Mouse (Mus musculus): ENCODE results near the gene Noct. TPM values are rescaled to one million over a fixed set of nuclear protein-coding genes. Genes with fewer than 3 reads are reported as not detected.

Gene Noct
- polyA plus RNA-seq, 1 experiment from 2014 or later: 12.5 TPM

DNA sequence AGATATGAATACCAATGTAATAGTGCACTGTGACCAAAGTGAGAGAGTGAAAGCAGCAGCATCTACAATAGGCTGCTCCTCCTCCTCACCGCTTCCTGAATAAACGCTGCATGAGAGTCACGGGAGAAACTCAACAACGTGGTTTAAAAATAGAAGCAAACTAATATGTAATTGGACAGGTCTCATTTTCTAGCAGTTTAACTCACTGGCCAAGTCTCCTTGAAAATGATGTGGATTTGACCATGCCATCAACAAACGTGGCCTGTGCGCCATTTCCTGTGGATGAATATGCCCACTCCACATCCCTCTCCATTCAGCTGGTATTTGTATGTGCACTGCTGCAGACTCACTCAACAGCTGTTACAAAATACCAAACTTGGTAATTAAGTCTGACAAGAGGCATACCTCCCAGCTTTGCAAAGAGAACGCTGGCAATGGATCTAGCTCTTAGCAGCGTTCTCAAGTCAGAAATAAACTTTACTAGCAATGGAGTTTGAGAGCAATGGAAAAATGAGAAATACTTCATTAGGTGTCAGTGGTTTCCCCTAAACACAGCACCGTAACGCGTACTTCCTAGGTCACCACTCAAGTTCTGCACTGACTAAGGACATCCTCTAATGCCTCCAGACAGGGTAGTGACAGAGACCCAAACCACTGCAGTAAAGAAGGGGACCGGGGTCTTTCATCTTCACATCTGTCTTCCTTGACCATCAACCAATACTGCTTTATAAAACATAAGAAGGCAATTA, 46.0 kb downstream of the Noct start:
- peaks cover 3% of the 10 kb centered on the region for H3K4me1 ChIP-seq (replicated peaks)
- WGBS: 93% methylated on average over 12 of the region's 12 CpGs
- H3K27me3 ChIP-seq (ENCODE audit: insufficient read depth, poor library complexity, severe bottlenecking): no peaks in the 10 kb centered on the region
- no peak overlapping the region for H3K4me3 ChIP-seq
- H3K9me3 ChIP-seq: no peaks in the 10 kb centered on the region
- DNase-seq (ENCODE audit: low spot score): no peak
- no peak overlapping the region for H3K27ac ChIP-seq
- H3K36me3 ChIP-seq: peaks cover 21% of the 10 kb centered on the region

DNA sequence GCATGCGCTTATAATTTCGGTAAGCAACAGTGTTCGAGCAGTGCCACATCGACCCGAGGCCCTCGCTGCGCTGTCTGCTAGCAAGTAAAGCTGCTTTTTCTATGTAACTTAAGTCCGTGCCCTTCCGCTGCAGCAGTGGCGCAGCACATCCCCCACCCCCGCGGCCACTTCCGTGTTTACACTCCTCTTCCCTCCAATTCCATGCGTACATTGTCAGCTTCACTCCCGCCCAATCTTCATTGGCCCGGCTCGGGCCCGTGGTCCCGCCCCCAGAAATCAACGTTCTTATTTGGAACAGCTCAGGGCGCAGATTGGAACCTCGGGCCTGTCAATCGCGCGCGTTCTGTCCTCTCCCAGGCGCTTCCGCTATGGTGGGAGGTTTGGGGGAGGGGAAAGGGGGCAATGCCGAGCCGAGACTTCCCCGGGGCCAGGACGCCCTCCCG, 51.7 kb downstream of the Noct start:
- Histone ChIP-seq H3K9me3 (no peaks in the 10 kb centered on the region), H3K4me1 (replicated peaks) (peaks cover 19% of the 10 kb centered on the region), H3K27ac (peak overlapping the region; percentile 97), H3K27me3 (ENCODE audit: insufficient read depth, poor library complexity, severe bottlenecking) (no peaks in the 10 kb centered on the region), H3K36me3 (peaks cover 4% of the 10 kb centered on the region; the same call in 1 of the 2 replicates), H3K4me3 (peak overlapping the region; percentile 91)
- DNase-seq (ENCODE audit: low spot score): peak; percentile 99
- WGBS: under 1% methylated on average over 33 of the region's 33 CpGs

DNA sequence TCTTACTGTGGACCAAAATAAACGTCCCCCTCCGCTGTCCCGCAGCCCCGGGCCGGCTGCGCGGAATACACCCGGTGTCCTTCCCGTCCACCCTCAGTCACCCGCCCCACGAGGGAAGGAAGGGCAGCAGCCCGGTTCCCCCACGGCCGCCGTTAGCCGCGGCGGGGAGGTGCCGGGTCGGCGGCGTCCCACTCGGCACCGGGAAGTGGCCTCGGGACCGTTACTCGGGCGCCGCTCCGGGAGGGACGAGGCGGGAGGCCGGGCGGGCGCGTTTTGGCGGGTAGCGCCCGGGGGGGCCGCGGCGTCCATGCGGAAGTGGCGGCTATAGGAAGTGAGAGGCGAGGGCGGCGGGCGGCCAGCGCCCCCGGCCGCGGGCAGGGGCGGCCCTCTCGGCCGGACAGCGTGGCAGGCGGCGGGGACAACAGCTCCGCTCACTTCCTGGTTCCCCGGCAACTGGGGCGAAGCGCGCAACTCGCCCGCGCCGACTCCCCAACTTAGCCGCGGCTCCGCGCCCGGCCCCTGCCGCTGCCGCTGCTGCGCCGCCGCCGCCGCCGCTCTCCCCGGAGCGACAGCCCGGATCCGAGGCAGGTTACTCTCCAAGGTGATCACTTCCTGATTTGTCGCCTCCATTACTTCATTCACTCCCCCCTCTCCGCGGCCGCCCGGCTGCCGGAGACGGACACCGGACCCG, 52.3 kb downstream of the Noct start:
- DNase-seq (ENCODE audit: low spot score): peak; percentile 67
- H3K4me3 ChIP-seq: peak overlapping the region; percentile 91
- WGBS: under 1% methylated on average over 92 of the region's 93 CpGs

DNA sequence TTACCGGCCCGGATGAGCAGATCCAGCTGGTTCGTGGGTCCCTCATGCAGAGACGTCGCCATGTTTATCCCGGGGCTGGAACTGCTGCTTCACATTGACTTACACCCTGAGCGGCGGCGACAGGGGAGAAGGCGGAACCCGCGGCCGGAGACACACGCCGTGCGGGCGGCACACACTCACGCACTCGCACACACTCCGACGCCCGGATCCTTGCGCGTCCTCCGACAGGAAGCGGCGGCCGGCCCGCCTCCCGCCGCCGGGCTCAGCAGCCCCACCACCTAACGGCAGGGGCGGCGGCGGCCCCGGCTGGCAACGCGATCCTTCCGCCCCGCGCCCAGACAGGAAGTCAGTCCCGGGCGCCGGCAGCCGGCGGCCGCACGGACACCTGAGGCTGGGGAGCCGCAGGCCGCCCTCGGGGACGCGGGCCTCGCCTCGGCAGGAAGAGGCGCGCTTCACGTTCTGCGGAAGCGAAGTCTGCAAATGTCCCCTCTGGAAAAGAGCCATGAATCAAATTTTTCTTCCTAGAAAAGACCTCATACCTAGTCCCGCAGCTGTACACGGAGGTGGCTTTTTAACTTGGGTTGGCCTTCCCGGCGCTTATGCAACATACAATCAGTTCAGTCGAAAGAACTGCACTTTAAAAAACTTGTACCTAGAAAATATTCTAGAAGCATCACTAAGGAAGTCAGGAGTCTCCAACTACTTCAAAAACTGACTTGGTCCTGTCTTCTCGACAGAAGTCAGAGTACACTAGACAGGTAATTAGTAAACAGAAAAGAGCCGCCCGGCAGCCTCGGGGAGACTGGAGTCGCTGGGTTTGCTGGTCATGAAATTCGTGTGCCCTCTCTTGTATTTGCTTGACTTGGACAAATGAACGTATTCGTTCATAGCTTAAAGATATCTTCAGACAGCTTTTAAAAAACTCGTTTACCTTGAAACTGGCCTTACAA, 53.2 kb downstream of the Noct start:
- no peaks in the 10 kb centered on the region for H3K27me3 ChIP-seq (ENCODE audit: insufficient read depth, poor library complexity, severe bottlenecking)
- WGBS: under 1% methylated on average over 75 of the region's 75 CpGs
- H3K4me1 ChIP-seq (replicated peaks): peaks cover 19% of the 10 kb centered on the region
- H3K36me3 ChIP-seq: peaks cover 4% of the 10 kb centered on the region; the same call in 1 of the 2 replicates
- H3K9me3 ChIP-seq: no peaks in the 10 kb centered on the region
- H3K4me3 ChIP-seq: peak overlapping the region; percentile 91
- peak; percentile 86 for DNase-seq (ENCODE audit: low spot score)
- H3K27ac ChIP-seq: peak overlapping the region; percentile 97

More for the DNA sequence above, 52.3 kb downstream of the Noct start:
- Histone ChIP-seq H3K4me1 (replicated peaks) (peaks cover 19% of the 10 kb centered on the region), H3K27me3 (ENCODE audit: insufficient read depth, poor library complexity, severe bottlenecking) (no peaks in the 10 kb centered on the region), H3K9me3 (no peaks in the 10 kb centered on the region), H3K36me3 (peaks cover 4% of the 10 kb centered on the region; the same call in 1 of the 2 replicates), H3K27ac (peak overlapping the region; percentile 97)

DNA sequence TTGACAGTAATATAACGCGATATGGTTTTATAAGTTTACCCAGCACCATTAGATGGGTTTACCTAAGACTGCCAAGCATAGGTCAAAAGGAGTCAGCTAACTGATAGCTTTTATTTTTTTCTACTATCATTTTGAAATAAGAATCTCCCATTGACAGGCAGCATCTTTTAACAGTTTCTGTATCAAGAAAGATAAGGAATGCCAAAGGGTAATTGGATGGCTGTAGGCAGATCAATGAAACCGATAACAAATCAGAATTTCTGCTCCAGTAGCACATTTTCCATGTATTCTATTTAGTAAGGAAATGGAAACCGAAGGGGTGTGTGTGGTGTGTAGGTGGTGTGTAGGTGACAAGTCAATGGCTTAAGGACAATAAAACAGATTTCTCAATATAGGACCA, 54.2 kb downstream of the Noct start:
- H3K4me3 ChIP-seq: 0 out of 2 replicates have a peak overlapping the region, but pooled peaks have one; percentile 91
- peaks cover 19% of the 10 kb centered on the region for H3K4me1 ChIP-seq (replicated peaks)
- no peaks in the 10 kb centered on the region for H3K27me3 ChIP-seq (ENCODE audit: insufficient read depth, poor library complexity, severe bottlenecking)
- 0 out of 2 replicates have a peak, but pooled peaks cover 2% of the 10 kb centered on the region for H3K36me3 ChIP-seq
- H3K27ac ChIP-seq: no peak overlapping the region
- WGBS: 76% methylated on average over 4 of the region's 4 CpGs
- no peak for DNase-seq (ENCODE audit: low spot score)
- no peaks in the 10 kb centered on the region for H3K9me3 ChIP-seq

DNA sequence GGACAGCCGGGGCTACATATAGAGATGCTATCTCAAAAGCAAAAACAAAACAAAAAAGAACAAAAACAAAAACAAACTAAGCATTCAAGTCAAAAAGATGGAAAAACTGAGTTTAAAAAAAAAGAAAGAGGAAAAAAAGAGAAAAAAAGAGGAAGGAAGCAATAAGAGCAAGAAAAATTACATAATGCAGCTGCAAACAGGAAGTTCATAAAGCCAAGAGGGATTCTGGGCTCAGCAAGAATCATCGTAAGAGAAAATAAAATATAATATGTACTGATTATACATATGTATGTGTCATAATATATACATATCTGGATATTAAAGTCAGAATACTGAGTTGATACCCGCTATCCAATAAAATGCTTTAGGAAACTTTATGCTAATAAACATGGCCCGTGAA, 57.5 kb downstream of the Noct start:
- WGBS: 94% methylated on average over 4 of the region's 4 CpGs
- Histone ChIP-seq H3K4me3 (no peak overlapping the region), H3K9me3 (no peaks in the 10 kb centered on the region), H3K27ac (no peak overlapping the region), H3K4me1 (replicated peaks) (peaks cover 11% of the 10 kb centered on the region), H3K27me3 (ENCODE audit: insufficient read depth, poor library complexity, severe bottlenecking) (no peaks in the 10 kb centered on the region), H3K36me3 (peaks cover 11% of the 10 kb centered on the region)
- DNase-seq (ENCODE audit: low spot score): no peak

DNA sequence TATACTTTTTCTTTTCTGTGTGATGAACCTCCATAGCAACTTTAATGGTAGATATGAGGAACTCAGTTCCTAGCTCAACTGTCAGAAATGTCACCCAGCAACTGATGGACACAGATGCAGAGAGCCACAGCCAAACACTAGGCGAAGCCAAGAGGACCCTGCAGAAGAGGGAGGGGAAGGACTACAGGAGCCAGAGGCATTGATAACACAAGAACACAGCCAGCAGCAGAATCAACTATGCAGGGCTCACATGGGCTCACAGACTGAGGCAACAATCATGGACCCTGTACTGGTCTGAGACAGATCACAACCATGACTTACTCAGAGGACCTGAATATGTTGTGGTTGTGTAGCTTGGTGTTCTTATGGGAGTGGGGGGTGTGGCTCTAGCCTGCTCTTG, 60.1 kb downstream of the Noct start:
- Histone ChIP-seq H3K27me3 (ENCODE audit: insufficient read depth, poor library complexity, severe bottlenecking) (no peaks in the 10 kb centered on the region), H3K27ac (no peak overlapping the region), H3K4me1 (replicated peaks) (no peaks in the 10 kb centered on the region), H3K9me3 (no peaks in the 10 kb centered on the region), H3K4me3 (no peak overlapping the region), H3K36me3 (peaks cover 11% of the 10 kb centered on the region)
- 88% methylated on average over 1 of the region's 1 CpGs for WGBS
- DNase-seq (ENCODE audit: low spot score): no peak

DNA sequence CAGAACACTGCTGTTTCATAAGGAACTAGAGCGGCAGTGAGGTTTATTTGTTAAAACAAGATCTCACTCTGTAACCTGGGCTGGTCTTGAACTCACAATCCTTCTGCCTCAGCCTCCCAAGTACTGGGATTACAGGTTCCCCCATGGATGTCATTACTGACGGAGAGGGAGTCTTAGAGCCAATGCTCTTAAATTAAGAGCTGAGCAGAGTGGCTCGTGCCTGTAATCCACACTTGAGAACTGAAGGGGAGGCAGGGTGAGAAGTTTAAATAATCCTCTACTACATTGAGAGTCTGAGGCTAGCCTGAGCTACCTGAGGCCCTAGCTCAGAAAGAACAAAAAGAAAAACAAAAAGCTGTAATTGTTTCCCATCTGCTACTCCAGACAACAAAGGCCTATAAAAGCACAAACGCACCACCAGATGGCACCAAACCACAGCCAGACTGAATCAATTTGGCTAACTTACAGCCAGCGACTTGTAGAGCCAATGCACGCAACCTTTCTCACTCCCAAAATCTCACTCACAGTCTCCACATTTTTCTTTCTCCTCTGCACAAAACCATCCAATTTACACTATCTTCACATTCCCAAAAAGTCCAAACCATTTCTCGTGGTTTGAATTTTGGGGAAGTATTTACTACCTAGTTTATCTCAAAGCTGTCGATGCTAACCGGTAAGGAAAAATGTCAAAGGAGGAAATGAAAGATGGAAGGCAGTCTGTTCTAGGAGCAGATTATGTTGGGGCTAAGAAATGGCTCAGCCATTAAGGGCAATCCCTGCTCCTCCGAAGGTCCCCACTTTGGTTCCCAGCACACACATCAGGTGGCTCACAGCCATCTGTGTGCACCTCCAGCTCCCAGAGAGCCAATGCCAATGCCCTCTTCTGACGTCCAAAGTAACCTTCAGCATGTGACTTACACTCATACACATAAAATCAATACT, 64.9 kb downstream of the Noct start:
- Histone ChIP-seq H3K4me3 (no peak overlapping the region), H3K27ac (peak overlapping the region; percentile 79), H3K36me3 (peaks cover 23% of the 10 kb centered on the region), H3K9me3 (no peaks in the 10 kb centered on the region), H3K4me1 (replicated peaks) (no peaks in the 10 kb centered on the region), H3K27me3 (ENCODE audit: insufficient read depth, poor library complexity, severe bottlenecking) (no peaks in the 10 kb centered on the region)
- WGBS: 57% methylated on average over 11 of the region's 11 CpGs
- peak; percentile 79 for DNase-seq (ENCODE audit: low spot score)

DNA sequence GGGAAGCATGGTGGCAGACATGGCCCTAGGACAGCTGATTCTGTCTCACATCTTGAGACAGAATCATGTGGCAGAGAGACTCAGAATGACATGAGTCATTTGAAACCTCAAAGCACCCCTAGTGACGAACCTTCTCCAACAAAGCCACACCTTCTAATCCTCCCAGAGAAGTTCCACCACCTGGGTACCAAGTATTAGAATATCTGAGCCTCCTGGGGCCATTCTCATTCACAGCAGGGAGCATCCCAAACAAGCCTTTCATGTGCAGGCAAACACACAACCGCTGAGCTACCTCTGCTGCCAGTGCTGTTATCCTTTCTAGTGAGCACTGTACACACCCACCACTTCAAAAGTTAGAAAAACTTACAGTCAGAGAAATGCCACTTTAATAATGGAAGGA, 70.0 kb downstream of the Noct start:
- H3K36me3 ChIP-seq: peaks cover 26% of the 10 kb centered on the region
- H3K4me1 ChIP-seq (replicated peaks): no peaks in the 10 kb centered on the region
- no peak overlapping the region for H3K27ac ChIP-seq
- H3K27me3 ChIP-seq (ENCODE audit: insufficient read depth, poor library complexity, severe bottlenecking): no peaks in the 10 kb centered on the region
- no peak overlapping the region for H3K4me3 ChIP-seq
- WGBS: 51% methylated on average over 2 of the region's 2 CpGs
- H3K9me3 ChIP-seq: no peaks in the 10 kb centered on the region
- DNase-seq (ENCODE audit: low spot score): no peak

DNA sequence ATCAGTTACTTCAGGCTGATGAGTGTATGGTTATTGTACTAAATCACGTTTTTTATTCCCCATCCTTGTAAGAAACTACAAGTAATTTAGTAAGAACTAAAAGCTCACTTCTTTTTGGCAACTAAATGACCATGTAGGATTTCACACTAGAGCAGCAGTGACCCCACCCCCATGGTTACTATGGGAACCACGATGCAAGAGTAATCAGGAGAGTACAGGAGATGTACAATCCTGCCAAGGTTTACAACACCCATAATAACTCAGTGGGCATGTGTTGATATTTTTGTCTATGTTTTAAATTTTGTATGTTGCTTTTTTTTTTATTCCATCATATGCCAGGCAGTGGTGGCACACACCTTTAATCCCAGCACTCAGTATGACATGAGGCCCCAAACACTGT, 71.0 kb downstream of the Noct start:
- no peaks in the 10 kb centered on the region for H3K9me3 ChIP-seq
- no peaks in the 10 kb centered on the region for H3K27me3 ChIP-seq (ENCODE audit: insufficient read depth, poor library complexity, severe bottlenecking)
- H3K4me3 ChIP-seq: no peak overlapping the region
- H3K4me1 ChIP-seq (replicated peaks): no peaks in the 10 kb centered on the region
- H3K36me3 ChIP-seq: peaks cover 31% of the 10 kb centered on the region
- WGBS: 77% methylated on average over 2 of the region's 2 CpGs
- H3K27ac ChIP-seq: no peak overlapping the region
- DNase-seq (ENCODE audit: low spot score): no peak

DNA sequence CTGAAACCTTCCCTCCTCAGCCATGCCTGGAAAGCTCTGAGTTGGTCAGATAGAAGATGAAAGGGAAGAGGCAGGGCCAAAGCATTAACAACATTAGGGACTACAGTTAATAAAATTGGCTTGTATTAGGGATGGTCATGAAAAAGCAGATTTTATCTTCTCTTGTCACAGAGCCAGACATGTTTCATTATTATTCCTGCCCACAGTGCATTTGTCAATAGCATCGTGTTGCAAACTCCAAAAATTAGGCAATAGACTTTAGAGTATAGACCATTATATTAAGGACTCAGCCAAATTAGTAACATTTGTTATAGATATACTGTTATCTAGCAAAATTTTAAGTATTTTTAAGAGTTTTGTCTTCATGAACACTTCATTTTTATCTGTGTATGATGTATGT, 72.5 kb downstream of the Noct start:
- Histone ChIP-seq H3K9me3 (peaks cover 1% of the 10 kb centered on the region; the same call in 1 of the 2 replicates), H3K27ac (no peak overlapping the region), H3K4me1 (replicated peaks) (no peaks in the 10 kb centered on the region), H3K4me3 (no peak overlapping the region), H3K36me3 (peaks cover 42% of the 10 kb centered on the region), H3K27me3 (ENCODE audit: insufficient read depth, poor library complexity, severe bottlenecking) (no peaks in the 10 kb centered on the region)
- no peak for DNase-seq (ENCODE audit: low spot score)
- WGBS: 77% methylated on average over 1 of the region's 1 CpGs
